Mouse (Mus musculus) kidney, postnatal 0 days (tissue): Measurements from ENCODE around the gene Cdc14a. TPM values are rescaled to one million over a fixed set of nuclear protein-coding genes. Genes with fewer than 3 reads are reported as not detected.

ENCODE experiments used
- ATAC-seq: fragments of 200-750 bp; cut with Nextera tagmentation; replicated peaks from 2 replicates; pipeline ENCODE4 v1.8.0; 2017; ENCODE audit warnings: low read depth, moderate number of reproducible peaks, moderate TSS enrichment, moderate library complexity; ENCODE audit not compliant: low FRiP score
- DNase-seq: peaks from one replicate; pipeline ENCODE4 v3.0.0-alpha.2; 2016; ENCODE audit warnings: low spot score
- H3K27ac ChIP-seq: fragments of 300-500 bp; sonication (generic); 2 replicates; pipeline ENCODE4 v1.5.1; 2014; ENCODE audit warnings: mild to moderate bottlenecking
- H3K27me3 ChIP-seq: fragments of 300-500 bp; sonication (generic); 2 replicates; pipeline ENCODE4 v1.6.1; 2014; ENCODE audit warnings: low read length, mixed read lengths; ENCODE audit not compliant: insufficient read depth
- H3K36me3 ChIP-seq: fragments of 300-500 bp; sonication (generic); 2 replicates; pipeline ENCODE4 v1.6.1; 2014; ENCODE audit warnings: low read length, mixed read lengths; ENCODE audit not compliant: insufficient read depth
- H3K4me1 ChIP-seq: fragments of 300-500 bp; sonication (generic); replicated peaks from 2 replicates; pipeline ENCODE4 v1.6.1; 2014; ENCODE audit warnings: antibody characterized with exemption, low read length, mixed read lengths; ENCODE audit not compliant: insufficient read depth
- H3K4me2 ChIP-seq: fragments of 300-500 bp; sonication (generic); 2 replicates; pipeline ENCODE4 v1.6.1; 2014; ENCODE audit warnings: mild to moderate bottlenecking, low read length, moderate library complexity, mixed read lengths
- H3K4me3 ChIP-seq: fragments of 300-500 bp; sonication (generic); replicated peaks from 2 replicates; pipeline ENCODE4 v1.5.1; 2014; ENCODE audit warnings: low read depth, low read length
- H3K9ac ChIP-seq: fragments of 300-500 bp; sonication (generic); 2 replicates; pipeline ENCODE4 v1.6.1; 2014; ENCODE audit warnings: low read depth, low read length
- H3K9me3 ChIP-seq: fragments of 300-500 bp; sonication (generic); replicated peaks from 2 replicates; pipeline ENCODE4 v1.6.1; 2016; ENCODE audit warnings: low read length, inconsistent platforms, mixed read lengths
- CTCF ChIP-seq: IDR thresholded peaks from 2 replicates; pipeline ENCODE4 v1.5.1; 2016; ENCODE audit warnings: antibody characterized with exemption, low read depth, mild to moderate bottlenecking, moderate library complexity
- WGBS: fragments of 180-500 bp; shearing (Covaris S2); extraction: QIAGEN DNeasy Blood & Tissue Kit; methylation state at CpG from one replicate; pipeline ENCODE4 v1.1.7; 2014; 5-methylcytosine and 5-hydroxymethylcytosine counted together
- polyA plus RNA-seq: library from polyadenylated mRNA; unstranded; fragments of >200 nt; fragmentation: Nextera tagmentation; extraction: Ambion mirVana; gene quantifications from 2 replicates; pipeline ENCODE4 v1.2.1, GENCODE M21; 2015

Cdc14a gene
- polyA plus RNA-seq, 1 experiment from 2014 or later = 12.9 TPM

GRCm38 (mm10) chr3:116366125-116366524 lies 57.7 kb downstream of the Cdc14a start:
- Histone ChIP-seq H3K27ac (no peak overlapping the region), H3K9me3 (no peaks in the 10 kb centered on the region), H3K4me1 (0 out of 2 replicates have a peak, but pooled peaks cover 7% of the 10 kb centered on the region), H3K27me3 (no peaks in the 10 kb centered on the region), H3K9ac (no peak overlapping the region), H3K4me2 (no peak overlapping the region), H3K4me3 (no peak overlapping the region), H3K36me3 (0 out of 2 replicates have a peak, but pooled peaks cover 3% of the 10 kb centered on the region)
- WGBS = 33% methylated on average over 2 of the region's 2 CpGs
- DNase-seq = peak; percentile 54
- no peak for TF ChIP-seq CTCF
- no peak for ATAC-seq

DNA sequence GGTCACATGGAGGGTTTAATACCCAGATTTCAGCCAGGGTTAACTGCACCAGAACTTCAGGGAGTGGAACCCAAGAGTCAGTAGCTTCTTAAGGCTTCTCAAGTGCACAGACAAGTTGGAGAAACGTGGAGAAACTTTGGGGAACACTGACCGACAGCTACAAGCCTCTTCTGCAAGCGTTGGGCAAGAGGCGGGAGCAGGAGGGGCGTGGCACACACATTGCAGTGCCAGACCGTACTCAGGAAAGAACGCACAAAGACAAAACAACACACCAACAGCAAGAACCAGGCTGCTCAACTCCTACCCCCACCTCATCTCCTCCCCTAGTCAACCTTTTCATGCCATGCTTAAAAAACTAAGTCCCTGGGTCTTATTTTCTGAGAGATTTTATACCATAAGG lies 61.9 kb downstream of the Cdc14a start:
- Histone ChIP-seq H3K4me1 (no peaks in the 10 kb centered on the region), H3K27me3 (no peaks in the 10 kb centered on the region), H3K4me2 (no peak overlapping the region), H3K36me3 (0 out of 2 replicates have a peak, but pooled peaks cover 3% of the 10 kb centered on the region), H3K9ac (no peak overlapping the region), H3K4me3 (no peak overlapping the region), H3K27ac (no peak overlapping the region), H3K9me3 (no peaks in the 10 kb centered on the region)
- TF ChIP-seq CTCF = no peak
- DNase-seq (no peak), ATAC-seq (no peak)
- 90% methylated on average over 7 of the region's 7 CpGs for WGBS

- DNase-seq (no peak), ATAC-seq (no peak)
- Histone ChIP-seq H3K4me1 (no peaks in the 10 kb centered on the region), H3K27ac (no peak overlapping the region), H3K27me3 (no peaks in the 10 kb centered on the region), H3K9ac (no peak overlapping the region), H3K9me3 (no peaks in the 10 kb centered on the region), H3K4me3 (no peak overlapping the region), H3K4me2 (no peak overlapping the region), H3K36me3 (0 out of 2 replicates have a peak, but pooled peaks cover 3% of the 10 kb centered on the region)
- TF ChIP-seq CTCF = no peak
- 90% methylated on average over 5 of the region's 5 CpGs for WGBS
These were observed 62.7 kb downstream of the Cdc14a start for GRCm38 (mm10) chr3:116361101-116361500.

DNA sequence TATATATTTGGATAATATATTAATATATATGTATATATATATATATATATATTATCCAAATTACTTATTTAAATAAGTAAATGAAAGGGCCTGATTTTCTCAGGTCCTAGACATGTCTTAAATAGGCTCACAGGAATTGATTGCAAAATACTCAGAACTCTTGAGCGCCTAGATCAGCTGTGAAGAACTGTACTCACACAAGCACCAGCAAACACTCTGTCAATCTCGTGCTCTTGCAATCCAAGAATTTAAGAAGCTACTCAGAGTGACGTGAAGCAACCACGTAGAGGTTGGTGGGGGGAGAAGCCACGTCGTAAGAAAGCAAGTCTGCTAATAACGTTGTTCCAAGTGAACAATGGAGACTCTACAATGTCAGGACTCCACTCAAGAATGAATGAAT lies 66.0 kb downstream of the Cdc14a start:
- Histone ChIP-seq H3K36me3 (no peaks in the 10 kb centered on the region), H3K4me3 (no peak overlapping the region), H3K4me2 (no peak overlapping the region), H3K4me1 (no peaks in the 10 kb centered on the region), H3K9ac (no peak overlapping the region), H3K9me3 (no peaks in the 10 kb centered on the region), H3K27ac (no peak overlapping the region), H3K27me3 (no peaks in the 10 kb centered on the region)
- ATAC-seq (no peak), DNase-seq (no peak)
- no peak for TF ChIP-seq CTCF
- WGBS = 86% methylated on average over 7 of the region's 7 CpGs

DNA sequence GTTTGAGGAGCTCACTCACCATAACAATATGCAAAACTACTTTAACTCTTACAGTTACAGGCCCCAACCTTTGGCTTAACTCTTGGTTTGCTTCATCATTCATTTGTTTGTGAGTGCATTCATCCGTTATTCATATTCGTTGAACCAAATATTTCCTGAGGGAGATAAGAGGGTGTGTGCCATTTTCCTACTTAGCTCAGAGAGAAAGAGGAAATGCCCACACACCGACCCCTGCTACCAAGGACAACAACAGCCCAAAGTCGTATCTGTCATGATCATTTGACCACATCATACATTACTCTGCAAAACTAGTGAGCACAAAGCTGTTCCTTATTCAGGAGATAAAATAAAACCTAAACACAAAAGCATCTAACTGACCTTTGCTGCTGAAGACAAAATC lies 66.7 kb downstream of the Cdc14a start:
- no peaks in the 10 kb centered on the region for H3K9me3 ChIP-seq
- ATAC-seq = no peak
- 57% methylated on average over 4 of the region's 4 CpGs for WGBS
- H3K27me3 ChIP-seq = no peaks in the 10 kb centered on the region
- H3K36me3 ChIP-seq = no peaks in the 10 kb centered on the region
- H3K4me2 ChIP-seq = no peak overlapping the region
- H3K9ac ChIP-seq = no peak overlapping the region
- TF ChIP-seq CTCF = no peak
- DNase-seq = no peak
- no peaks in the 10 kb centered on the region for H3K4me1 ChIP-seq
- H3K27ac ChIP-seq = no peak overlapping the region
- H3K4me3 ChIP-seq = no peak overlapping the region

DNA sequence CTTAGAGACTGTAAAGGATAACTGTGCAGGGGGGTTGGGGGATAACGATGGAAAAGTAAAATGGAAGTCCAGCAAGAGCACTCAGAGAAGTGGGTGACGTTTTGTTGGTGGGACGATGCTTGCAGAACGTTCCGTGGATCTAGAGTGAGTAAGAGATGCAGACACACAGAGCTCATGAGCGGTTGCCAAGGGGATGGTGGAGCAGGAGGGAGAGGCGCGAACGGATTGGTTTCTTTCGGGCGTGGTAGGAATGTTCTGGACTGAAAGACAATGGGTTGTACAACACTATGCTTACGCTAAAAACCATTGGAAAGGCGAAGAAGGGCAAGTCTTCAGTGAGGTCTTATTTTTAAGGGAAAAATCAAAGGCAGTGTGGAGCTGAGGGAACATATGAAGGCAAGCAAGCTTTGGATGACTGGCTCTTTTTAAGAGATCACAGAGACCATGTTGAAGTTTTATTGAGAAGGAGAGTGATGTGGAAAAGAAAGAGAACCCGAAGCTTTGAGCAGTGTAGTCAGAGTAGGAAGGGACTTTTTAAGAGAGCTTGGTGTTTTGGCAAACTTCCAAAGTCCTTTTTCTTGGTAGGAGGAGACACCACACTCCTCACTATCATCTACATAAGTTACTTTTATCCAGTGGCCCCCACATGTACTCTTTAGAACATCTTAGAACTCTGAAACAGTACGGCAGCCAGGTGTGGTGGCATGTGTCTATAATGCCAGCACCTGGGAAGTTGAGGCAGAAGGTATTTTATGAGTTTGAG lies 68.6 kb downstream of the Cdc14a start:
- Histone ChIP-seq H3K4me1 (no peaks in the 10 kb centered on the region), H3K4me3 (no peak overlapping the region), H3K27ac (no peak overlapping the region), H3K9ac (no peak overlapping the region), H3K36me3 (no peaks in the 10 kb centered on the region), H3K9me3 (no peaks in the 10 kb centered on the region), H3K4me2 (no peak overlapping the region), H3K27me3 (no peaks in the 10 kb centered on the region)
- TF ChIP-seq CTCF = no peak
- no peak for ATAC-seq
- 94% methylated on average over 15 of the region's 15 CpGs for WGBS
- DNase-seq = no peak
